Mouse (Mus musculus) heart, embryonic 10.5 days (tissue): ENCODE data around the gene Il4i1. TPM values are rescaled to one million over a fixed set of nuclear protein-coding genes. Genes with fewer than 3 reads are reported as not detected.
"Not testable (repeated sequence)": the region's sequence is repeated elsewhere in the genome, so short reads cannot be mapped to it uniquely, and the experiment has no call there.

Experiments
- DNase-seq: peaks from one replicate; pipeline ENCODE4 v3.0.0-alpha.2; 2017; ENCODE audit warnings: low spot score
- H3K27ac ChIP-seq: fragments of 300-500 bp; sonication (generic); 2 replicates; pipeline ENCODE4 v1.5.1; 2016; ENCODE audit warnings: mild to moderate bottlenecking
- H3K27me3 ChIP-seq: fragments of 300-500 bp; sonication (generic); 2 replicates; pipeline ENCODE4 v1.6.1; 2016; ENCODE audit warnings: mild to moderate bottlenecking; ENCODE audit not compliant: poor library complexity, insufficient read depth, severe bottlenecking
- H3K36me3 ChIP-seq: fragments of 300-500 bp; sonication (generic); 2 replicates; pipeline ENCODE4 v1.6.1; 2016; ENCODE audit warnings: mild to moderate bottlenecking, moderate library complexity
- H3K4me1 ChIP-seq: fragments of 300-500 bp; sonication (generic); 2 replicates; pipeline ENCODE4 v1.6.1; 2016; ENCODE audit warnings: mild to moderate bottlenecking
- H3K4me3 ChIP-seq: fragments of 300-500 bp; sonication (generic); 2 replicates; pipeline ENCODE4 v1.5.1; 2016; ENCODE audit warnings: mild to moderate bottlenecking, moderate library complexity
- H3K9me3 ChIP-seq: fragments of 300-500 bp; sonication (generic); 2 replicates; pipeline ENCODE4 v1.6.1; 2016; ENCODE audit warnings: mild to moderate bottlenecking, moderate library complexity
- WGBS: fragments of 180-500 bp; shearing (Covaris S2); methylation state at CpG from one replicate; pipeline ENCODE4 v1.1.7; 2016; 5-methylcytosine and 5-hydroxymethylcytosine counted together
- polyA plus RNA-seq: library from polyadenylated mRNA; unstranded; fragments of >200 nt; fragmentation: Nextera tagmentation; extraction: Ambion mirVana; gene quantifications from 2 replicates; pipeline ENCODE4 v1.2.1, GENCODE M21; 2016

Il4i1 gene
- polyA plus RNA-seq, 1 experiment from 2014 or later, result 0.41 TPM

DNA sequence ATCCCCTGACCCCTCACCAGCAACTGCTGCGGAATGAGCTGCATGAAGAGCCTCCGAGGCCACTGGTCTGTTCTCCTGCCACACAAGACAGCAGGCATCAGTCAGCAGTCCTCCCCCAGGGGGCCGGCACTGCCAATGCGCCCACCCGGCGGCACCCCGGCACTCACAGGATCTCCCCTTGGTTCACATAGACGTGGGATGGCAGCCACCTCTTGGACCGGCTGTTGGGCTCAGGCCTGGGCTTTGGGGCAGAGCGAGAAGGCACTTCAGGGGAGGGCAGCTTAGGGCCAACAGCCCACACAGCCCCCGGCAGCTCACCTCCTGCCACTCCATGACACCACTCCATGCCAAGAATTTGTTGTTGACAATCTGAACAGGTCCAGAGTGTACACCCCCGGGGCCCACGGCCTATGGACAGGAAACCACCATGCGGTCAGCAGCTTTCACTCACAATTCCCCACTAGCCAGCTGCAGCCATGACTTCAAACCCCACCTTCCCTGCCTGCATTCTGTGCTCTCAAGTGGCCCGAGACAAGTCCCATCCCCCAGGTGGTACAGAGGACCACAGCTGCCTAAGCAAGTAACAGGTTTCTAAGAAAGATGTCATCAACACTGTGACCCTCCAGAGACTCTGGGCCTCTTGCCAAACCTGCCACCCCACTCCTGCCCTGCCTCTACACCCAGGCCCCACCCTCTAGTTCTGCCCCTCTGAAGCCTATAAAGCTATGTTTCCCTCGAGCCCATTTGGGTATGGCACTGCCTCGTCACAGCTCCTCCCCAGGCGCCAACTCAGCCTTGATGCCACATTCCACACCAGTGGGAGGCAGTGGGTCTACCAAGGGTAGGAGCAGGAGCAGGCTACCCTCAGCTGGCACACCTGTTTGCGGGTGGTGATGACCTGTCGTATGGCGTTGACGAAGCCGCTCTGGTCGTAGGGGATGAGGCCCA lies 48.7 kb downstream of the Il4i1 start:
- H3K36me3 ChIP-seq, result peaks cover 69% of the 10 kb centered on the region
- H3K9me3 ChIP-seq, result no peaks in the 10 kb centered on the region
- no peak for DNase-seq
- WGBS, result 83% methylated on average over 24 of the region's 24 CpGs
- H3K27me3 ChIP-seq, result no peaks in the 10 kb centered on the region
- H3K4me3 ChIP-seq, result 0 out of 2 replicates have a peak overlapping the region, but pooled peaks have one; percentile 12
- peaks cover 62% of the 10 kb centered on the region for H3K4me1 ChIP-seq
- H3K27ac ChIP-seq, result no peak overlapping the region

DNA sequence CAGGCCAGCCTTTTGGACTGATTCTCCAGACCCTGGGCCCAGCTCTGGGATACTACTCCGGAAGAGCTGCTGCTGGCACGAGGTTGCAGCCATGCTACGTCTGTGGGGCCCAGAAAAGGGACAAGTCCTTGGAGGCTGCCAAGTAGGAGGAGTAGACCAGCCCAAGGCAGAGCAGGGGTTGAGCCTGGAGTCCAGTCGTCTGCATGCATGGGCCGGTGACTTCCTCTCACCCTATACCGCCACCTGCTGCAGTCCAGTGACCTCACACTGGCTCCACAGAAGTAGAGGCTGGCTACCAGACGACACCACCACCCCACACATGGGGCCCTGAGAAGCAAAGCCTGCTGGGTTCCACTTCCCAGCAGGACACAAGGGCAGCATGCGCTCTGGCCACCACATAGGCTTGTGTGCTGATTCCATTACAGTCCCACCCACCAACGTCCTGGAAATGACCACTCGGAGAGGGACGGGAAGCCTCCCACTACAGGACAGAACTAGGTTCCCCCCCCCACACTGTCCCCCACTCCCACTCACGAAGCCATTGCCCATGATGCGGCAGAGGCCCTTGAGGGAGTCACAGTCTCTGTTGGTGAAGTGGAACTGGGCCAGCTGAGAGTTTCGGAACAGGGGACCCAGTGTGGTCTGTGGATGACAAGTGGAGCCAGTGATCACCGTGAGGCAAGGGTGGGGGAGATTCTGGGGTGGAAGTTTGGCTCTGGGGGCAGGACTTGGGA lies 50.3 kb downstream of the Il4i1 start:
- H3K36me3 ChIP-seq, result peaks cover 56% of the 10 kb centered on the region
- H3K27me3 ChIP-seq, result no peaks in the 10 kb centered on the region
- H3K27ac ChIP-seq, result peak overlapping the region; percentile 97
- peaks cover 60% of the 10 kb centered on the region for H3K4me1 ChIP-seq
- WGBS, result 63% methylated on average over 15 of the region's 15 CpGs
- H3K9me3 ChIP-seq, result no peaks in the 10 kb centered on the region
- peak overlapping the region; percentile 89 for H3K4me3 ChIP-seq
- DNase-seq, result no peak

DNA sequence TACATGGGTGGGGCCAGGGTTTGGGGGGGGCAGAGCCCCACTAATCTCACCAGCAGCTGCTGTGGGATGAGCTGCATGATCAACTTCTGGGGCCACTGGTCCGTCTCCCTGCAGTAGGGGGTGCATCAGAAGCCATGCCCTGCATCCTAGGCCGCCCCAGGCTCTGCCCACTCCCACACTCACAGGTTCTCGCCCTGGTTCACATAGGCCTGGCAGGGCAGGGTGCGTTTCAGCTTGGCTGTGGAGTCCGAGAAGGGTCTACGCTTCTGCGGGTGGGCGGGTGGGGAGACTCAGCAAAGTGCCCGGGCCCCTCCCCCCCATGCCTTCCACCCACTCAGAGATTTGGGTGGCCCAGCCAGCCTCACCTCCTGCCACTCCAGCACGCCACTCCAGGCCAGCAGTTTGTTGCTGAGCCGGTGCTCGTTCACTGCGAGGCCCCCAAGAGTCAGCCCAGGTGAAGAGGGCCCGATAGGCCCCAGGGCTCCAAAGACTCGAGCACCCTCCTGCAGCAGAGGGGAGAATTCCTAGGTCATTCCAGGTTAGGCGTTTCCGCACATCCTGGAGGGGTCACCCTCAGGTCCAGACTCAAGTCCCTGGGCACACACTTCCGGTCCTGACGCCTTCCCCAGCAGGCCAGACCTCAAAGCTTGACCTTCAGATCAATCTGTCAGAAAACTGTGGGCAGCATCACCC lies 51.0 kb downstream of the Il4i1 start:
- H3K4me1 ChIP-seq, result peaks cover 57% of the 10 kb centered on the region
- H3K4me3 ChIP-seq, result peak overlapping the region; percentile 89
- DNase-seq, result no peak
- H3K27ac ChIP-seq, result peak overlapping the region; percentile 97
- peaks cover 49% of the 10 kb centered on the region for H3K36me3 ChIP-seq
- WGBS, result 66% methylated on average over 19 of the region's 19 CpGs
- H3K9me3 ChIP-seq, result no peaks in the 10 kb centered on the region
- H3K27me3 ChIP-seq, result no peaks in the 10 kb centered on the region

DNA sequence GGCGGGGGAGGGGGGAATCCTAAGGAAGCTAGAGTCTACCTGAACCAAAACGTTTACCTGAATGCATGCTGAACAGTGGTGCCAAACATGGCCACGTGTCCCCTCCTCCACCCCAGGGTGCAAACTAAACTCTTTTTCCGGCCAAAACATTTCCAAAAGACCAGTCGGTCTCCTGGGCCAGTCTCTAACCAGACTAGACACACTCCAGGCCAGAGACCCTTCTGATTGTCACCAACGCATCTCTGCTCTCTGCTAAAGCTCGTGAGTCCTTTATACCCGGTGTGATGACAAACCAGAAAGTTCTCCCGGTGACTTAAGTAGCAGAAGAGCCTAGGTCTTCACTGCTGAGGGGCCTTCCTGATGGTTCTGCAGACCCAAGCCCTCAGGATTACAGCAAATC lies 51.6 kb downstream of the Il4i1 start:
- H3K4me1 ChIP-seq, result peaks cover 60% of the 10 kb centered on the region
- H3K27ac ChIP-seq, result peak overlapping the region; percentile 97
- no peaks in the 10 kb centered on the region for H3K27me3 ChIP-seq
- peaks cover 42% of the 10 kb centered on the region for H3K36me3 ChIP-seq
- peak overlapping the region; percentile 89 for H3K4me3 ChIP-seq
- no peak for DNase-seq
- 55% methylated on average over 9 of the region's 9 CpGs for WGBS
- H3K9me3 ChIP-seq, result no peaks in the 10 kb centered on the region

DNA sequence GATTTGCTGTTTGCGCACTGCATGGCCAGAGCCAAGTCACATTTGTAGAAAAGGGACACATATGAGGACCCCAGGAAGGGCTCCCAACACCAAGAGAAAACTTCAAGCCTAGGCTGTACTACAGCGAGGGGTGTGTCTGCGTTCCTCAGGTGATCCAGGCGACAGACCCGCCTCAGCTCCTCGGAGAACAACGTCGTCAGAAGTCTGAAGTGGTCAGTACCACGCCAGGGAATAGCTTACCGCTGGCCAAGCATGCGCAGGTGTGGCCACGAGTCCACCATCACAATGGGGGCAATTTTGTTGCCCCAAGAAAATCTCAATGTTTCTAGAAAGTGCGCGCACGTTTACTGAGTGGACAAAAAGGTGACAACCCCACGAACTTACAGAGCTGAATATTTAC lies 52.3 kb downstream of the Il4i1 start:
- H3K4me1 ChIP-seq, result peaks cover 64% of the 10 kb centered on the region
- no peak for DNase-seq

DNA sequence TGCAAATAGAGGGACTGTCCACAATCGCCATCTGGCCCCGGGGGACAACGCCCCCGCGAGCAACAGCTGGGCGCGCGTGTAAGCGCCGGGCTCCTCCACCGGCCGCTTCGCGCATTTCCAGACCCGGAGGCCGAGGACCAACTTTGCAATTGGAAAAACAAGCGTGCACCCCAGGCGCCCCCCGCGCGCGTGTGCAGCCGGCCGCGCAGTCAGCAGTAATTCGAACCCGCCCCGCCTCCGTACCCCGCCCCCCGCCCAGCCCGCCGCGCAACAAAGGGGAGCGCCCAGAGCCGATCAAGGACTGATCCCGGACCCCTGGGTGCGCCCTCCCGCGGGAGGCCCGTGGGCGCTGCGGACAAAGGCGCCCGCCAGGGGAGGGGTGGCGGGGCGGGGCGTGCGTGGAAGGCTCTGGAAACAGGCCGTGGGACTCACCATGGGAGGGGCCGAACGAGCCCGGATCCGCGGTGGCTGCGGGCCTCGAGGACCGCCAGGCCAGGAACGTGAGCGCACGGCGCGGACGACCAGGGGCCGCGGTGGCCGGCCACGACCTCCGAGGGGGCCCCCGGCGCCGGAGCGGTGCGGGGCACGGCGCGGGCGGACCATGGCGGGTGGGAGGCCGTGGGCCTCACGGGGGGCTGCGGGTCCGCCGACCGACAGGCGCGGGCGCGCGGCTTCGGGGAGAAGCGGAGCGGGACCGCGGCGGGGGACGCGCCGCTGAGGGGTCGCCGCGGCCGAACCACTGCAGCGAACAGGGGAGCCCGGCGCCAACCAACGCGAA lies 52.9 kb downstream of the Il4i1 start:
- Histone ChIP-seq H3K27me3 (no peaks in the 10 kb centered on the region), H3K9me3 (no peaks in the 10 kb centered on the region), H3K4me3 (peak overlapping the region; percentile 89), H3K36me3 (peaks cover 29% of the 10 kb centered on the region), H3K27ac (peak overlapping the region; percentile 97), H3K4me1 (peaks cover 67% of the 10 kb centered on the region)
- WGBS, result under 1% methylated on average over 100 of the region's 108 CpGs
- peak; percentile 88 for DNase-seq

More for the DNA sequence above, 52.3 kb downstream of the Il4i1 start:
- Histone ChIP-seq H3K27me3 (no peaks in the 10 kb centered on the region), H3K4me3 (peak overlapping the region; percentile 89), H3K9me3 (no peaks in the 10 kb centered on the region), H3K27ac (peak overlapping the region; percentile 97), H3K36me3 (peaks cover 36% of the 10 kb centered on the region)
- 9% methylated on average over 16 of the region's 16 CpGs for WGBS

DNA sequence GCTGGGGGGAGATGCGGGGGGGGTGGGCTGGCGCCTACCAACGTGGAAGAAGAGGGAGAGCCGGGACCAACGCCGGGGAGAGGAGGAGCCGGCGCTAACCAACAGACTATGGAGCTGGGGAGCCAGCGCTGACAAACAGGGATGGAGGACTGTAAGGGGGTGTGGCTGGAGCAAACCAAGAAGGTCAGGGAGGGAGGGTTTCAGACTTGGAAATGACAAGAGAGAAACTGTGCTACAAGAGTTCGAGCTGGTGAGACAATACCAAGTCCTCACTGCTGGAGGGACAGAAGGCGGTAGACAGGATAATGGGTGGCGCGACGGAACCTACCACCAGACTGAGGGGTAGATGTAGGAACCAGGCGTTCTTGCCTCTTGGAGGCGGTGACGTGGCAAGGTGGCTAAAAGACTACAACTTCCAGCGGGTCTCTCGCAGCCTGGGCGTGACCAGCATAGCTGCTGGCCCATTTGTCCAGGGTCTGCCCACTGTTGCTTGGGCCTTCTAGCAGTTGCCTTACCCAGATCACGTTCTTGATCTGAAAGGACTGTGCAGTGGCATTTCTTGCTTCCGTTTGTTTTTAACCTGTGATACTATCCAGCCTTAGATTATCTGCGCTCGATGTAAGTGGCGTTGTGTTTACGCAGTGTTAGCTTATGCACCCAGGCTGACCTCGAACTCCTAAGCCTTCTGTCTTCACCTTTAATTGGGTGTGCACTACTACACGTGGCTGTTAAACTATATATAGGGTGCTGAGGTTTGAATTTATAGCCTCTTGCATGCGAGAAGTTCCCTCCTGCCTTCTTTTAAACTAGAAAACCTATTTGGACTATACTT lies 53.7 kb downstream of the Il4i1 start, which contains the start of gene Ptov1:
TSS of gene Ptov1 (minus strand) at position 92 of the 832 bp plus-strand sequence.
- Histone ChIP-seq H3K27me3 (no peaks in the 10 kb centered on the region), H3K9me3 (no peaks in the 10 kb centered on the region), H3K4me1 (peaks cover 60% of the 10 kb centered on the region), H3K4me3 (peak within 1 kb of the TSS; percentile 89), H3K27ac (peak within 1 kb of the TSS; percentile 97), H3K36me3 (peaks cover 21% of the 10 kb centered on the region)
- WGBS, result 7% methylated on average over 29 of the region's 29 CpGs
- peak; percentile 98 for DNase-seq

DNA sequence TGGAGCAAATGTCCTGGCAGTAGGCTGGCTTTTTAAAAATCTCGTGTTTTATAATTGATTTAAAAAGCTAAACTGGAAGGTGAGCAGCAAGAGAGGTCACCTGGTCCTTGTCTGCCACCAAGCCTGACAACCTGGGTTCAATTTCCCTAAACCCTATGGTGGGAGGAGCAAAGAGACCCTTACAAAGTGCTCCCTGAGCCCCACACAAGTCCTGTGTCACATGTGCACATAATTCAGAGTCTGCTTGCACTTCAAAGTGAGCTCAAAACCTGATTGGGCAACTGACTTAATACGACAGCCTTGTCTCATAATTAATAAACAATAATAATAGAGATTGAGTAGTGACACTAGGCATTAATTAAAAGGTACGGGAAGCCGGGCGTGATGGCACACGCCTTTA lies 54.4 kb downstream of the Il4i1 start:
- no peaks in the 10 kb centered on the region for H3K9me3 ChIP-seq
- 81% methylated on average over 6 of the region's 6 CpGs for WGBS
- peaks cover 53% of the 10 kb centered on the region for H3K4me1 ChIP-seq
- peak overlapping the region; percentile 89 for H3K4me3 ChIP-seq
- no peaks in the 10 kb centered on the region for H3K27me3 ChIP-seq
- H3K36me3 ChIP-seq, result peaks cover 17% of the 10 kb centered on the region
- peak overlapping the region; percentile 97 for H3K27ac ChIP-seq
- no peak for DNase-seq

DNA sequence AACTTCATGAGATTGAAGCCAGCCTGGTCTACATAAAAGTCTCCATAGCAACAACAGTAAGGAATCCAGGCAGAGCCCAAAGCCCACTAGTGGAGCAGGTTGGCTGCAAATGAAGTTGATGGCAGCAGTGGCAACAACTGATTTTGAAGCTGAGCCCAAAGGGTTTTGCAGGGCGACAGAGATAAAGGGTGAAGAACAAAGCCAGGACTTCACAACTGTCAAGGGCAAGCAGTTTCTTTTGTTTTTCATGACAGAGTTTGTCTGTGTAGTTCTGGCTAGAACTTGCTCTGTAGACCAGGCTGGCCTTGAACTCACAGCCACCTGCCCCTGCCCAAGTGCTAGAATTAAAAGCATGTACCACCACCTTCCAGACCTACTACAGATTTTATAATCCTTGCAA lies 55.0 kb downstream of the Il4i1 start:
- Histone ChIP-seq H3K27ac (no peak overlapping the region), H3K36me3 (peaks cover 16% of the 10 kb centered on the region), H3K27me3 (no peaks in the 10 kb centered on the region), H3K4me3 (no peak overlapping the region), H3K4me1 (peaks cover 48% of the 10 kb centered on the region), H3K9me3 (no peaks in the 10 kb centered on the region)
- WGBS, result 72% methylated on average over 1 of the region's 1 CpGs
- no peak for DNase-seq

DNA sequence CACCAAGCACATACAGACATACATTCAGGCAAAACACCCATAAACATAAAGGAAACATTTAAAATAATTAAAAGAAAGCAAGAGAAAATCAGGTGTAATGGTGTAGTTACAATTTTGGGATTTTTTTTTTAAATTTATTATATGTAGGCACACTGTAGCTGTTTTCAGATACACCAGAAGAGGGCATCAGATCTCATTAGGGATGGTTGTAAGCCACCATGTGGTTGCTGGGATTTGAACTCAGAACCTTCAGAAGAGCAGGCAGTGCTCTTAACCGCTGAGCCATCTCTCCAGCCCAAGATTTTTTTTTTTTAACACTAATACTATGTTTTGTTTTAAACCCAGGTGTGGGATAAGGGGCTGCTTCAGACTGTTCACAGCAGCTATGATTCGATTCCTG lies 55.6 kb downstream of the Il4i1 start:
- H3K27ac ChIP-seq, DNase-seq, H3K9me3 ChIP-seq, H3K4me3 ChIP-seq, H3K27me3 ChIP-seq: not testable (repeated sequence)
- WGBS, result 87% methylated on average over 2 of the region's 2 CpGs
- peaks cover 42% of the 10 kb centered on the region for H3K4me1 ChIP-seq
- H3K36me3 ChIP-seq, result peaks cover 15% of the 10 kb centered on the region

DNA sequence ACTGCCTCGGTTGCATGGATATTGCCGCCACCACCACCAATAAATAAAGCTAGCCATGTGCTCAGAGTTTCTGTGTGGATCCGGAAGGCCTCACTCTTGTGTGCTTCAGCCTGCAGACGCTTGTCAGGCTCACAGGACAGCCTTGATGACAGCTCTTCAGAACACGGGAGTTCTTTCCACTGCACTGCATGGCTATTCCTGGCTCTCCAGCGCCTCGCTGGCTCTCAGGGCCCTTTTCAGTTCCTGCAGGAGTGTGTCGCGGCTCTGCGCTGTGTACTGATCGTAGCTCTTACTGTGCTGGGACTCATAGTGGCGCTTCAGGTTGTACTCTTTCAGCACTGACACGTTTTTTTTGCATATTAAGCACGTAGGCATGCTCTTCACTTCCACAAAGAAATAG lies 61.6 kb downstream of the Il4i1 start:
- Histone ChIP-seq H3K9me3 (no peaks in the 10 kb centered on the region), H3K4me3 (peak overlapping the region; percentile 16; the same call in 1 of the 2 replicates), H3K27ac (peak overlapping the region; percentile 72; the same call in 1 of the 2 replicates), H3K27me3 (no peaks in the 10 kb centered on the region), H3K4me1 (peaks cover 27% of the 10 kb centered on the region), H3K36me3 (peaks cover 72% of the 10 kb centered on the region)
- DNase-seq, result no peak
- WGBS, result 63% methylated on average over 14 of the region's 14 CpGs
